Mouse (Mus musculus) cortical plate, adult 2 months (tissue): ENCODE data around the gene Gm13199.

Experiments used
- CTCF ChIP-seq: fragments of 200-500 bp; IDR thresholded peaks from 2 replicates; pipeline ENCODE4 v1.5.1; 2011; ENCODE audit warnings: mild to moderate bottlenecking, control low read depth, low read length; ENCODE audit not compliant: insufficient read depth; ENCODE audit errors: extremely low read depth
- POLR2A ChIP-seq: fragments of 200-500 bp; IDR thresholded peaks from 2 replicates; pipeline ENCODE4 v1.6.1; 2011; ENCODE audit warnings: mild to moderate bottlenecking, low read length, control low read depth; ENCODE audit not compliant: insufficient read depth; ENCODE audit errors: extremely low read depth

DNA sequence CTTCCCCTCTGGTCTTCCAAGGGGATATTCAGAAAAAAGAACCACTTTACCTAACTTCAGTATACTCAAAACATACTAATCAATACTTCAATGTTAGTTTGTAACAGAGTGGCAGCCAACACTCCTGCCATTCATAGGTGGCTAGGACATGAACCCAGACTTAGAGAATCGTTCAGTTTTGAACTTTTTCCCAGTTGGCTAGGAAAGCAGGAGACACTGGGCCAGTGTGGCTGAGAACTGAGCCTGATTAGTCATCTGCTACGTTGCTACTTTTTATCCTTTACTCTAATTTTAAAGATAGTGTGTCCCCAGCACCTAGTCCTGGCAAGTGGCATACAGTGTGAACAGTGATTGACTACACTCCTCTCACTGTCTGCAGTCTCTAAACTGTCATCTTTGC, 4.9 kb upstream of the Gm13199 start:
- TF ChIP-seq CTCF: no peak
- TF ChIP-seq POLR2A: no peak
